Mouse (Mus musculus): ENCODE results near the gene Pex6. TPM values are rescaled to one million over a fixed set of nuclear protein-coding genes. Genes with fewer than 3 reads are reported as not detected.

Pex6 gene
- 33.9 TPM for polyA plus RNA-seq (2014; fragmentation: Illumina TruSeq; extraction: RNeasy Lipid Tissue Mini Kit (QIAGEN cat#74804); ENCODE audit: low read depth, low replicate concordance)

DNA sequence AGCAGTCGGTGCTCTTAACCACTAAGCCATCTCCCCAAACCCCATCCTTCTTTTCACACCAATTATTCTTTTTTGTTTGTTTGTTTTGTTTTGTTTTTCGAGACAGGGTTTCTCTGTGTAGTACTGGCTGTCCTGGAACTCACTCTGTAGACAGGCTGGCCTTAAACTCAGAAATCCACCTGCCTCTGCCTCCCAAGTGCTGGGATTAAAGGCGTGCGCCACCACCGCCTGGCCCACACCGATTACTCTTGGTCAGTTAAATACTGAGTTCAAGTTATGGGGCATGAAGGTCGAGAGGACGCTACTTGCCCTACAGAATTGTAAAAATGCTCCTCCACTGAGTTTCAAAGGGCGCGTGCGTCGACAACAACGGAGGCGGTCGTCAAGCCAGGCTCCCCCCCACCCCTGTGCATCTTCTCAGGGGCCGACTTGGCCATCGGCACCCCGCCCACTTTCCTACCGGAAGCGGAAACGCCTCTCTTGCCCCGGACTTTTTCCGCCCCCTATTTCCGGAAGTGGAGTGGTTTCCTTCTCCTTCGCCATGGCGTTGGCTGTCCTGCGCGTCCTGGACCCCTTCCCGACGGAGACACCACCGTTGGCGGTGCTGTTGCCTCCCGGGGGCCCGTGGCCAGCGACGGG lies at the start of gene Pex6:
Gene Pex6, plus strand, starts transcription at position 505 of the 639 bp plus-strand sequence.

GRCm38 (mm10) chr17:46673850-46674529 lies 37.3 kb upstream of the Pex6 start, which contains the start of gene Rrp36:
Gene Rrp36, minus strand, starts transcription at chr17:46674352.

DNA sequence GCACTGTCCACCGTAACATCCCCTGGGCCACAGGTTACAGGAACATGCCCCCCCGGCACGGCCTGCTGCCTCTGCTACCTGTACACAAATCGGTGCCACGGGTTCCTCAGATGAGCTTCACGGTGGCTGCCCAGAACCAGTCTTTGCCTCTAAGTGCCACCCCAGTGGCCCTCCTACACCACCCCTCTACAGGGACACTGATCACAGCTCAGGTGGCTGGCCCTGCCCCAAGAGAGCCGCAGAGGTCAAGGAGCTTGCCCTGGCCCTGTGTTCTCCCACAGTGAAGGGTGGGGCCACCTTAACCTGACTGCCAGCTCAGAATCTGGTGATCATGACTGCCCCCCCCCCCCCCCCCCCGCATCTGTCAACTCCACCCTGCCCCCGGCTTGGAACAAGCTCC lies 32.8 kb upstream of the Pex6 start, which contains the start of gene Mea1:
Gene Mea1, plus strand, starts transcription at position 378 of the 400 bp plus-strand sequence.

GRCm38 (mm10) chr17:46680760-46681373 lies 30.4 kb upstream of the Pex6 start, which contains the start of gene Klhdc3:
Gene Klhdc3, minus strand, starts transcription at chr17:46680914.

GRCm38 (mm10) chr17:46704887-46705835 lies 6.1 kb upstream of the Pex6 start, which contains the start of gene Ppp2r5d:
Gene Ppp2r5d, minus strand, starts transcription at chr17:46705111.

GRCm38 (mm10) chr17:46728904-46729318 lies 17.6 kb downstream of the Pex6 start, which contains the start of gene Gnmt:
Gene Gnmt, minus strand, starts transcription at chr17:46729168.

DNA sequence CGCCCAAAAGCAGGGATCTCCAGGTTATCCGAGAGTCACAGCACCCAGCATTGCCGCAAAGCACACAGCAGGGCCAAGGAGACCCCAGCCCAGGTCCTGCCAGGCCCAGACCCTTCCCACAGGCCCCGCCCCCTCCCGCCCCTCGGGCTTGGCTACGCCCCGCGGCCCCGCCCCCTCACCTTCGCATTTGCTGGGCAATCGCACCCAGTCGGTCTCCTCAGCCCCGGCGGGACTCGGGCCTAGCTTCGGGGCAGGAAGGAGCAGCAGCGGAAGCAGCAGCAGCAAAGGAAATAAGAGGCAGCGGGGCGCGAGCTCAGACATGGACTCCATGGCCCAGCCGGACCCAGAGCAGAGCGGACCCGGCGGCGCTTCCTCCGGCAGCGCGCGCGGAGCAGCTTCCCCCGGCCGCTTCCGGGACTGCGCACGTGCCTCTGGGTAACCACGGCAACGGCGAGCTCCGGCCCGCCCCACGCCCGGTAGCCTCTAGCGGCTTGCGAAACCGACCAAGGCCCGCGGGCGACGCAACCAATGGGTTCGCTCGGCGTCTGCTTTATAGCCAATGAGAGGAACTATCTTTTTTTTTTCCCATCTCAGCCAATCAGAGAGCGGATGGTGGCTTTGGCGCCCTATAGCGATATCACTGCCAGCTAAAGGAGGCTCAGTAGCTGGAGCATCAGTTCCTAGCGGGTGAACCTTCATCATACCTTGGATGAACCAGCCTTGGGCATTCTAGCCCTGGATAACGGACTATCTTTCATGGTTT lies 40.7 kb downstream of the Pex6 start, which contains the start of gene Cnpy3:
Gene Cnpy3, minus strand, starts transcription at position 421 of the 763 bp plus-strand sequence.

DNA sequence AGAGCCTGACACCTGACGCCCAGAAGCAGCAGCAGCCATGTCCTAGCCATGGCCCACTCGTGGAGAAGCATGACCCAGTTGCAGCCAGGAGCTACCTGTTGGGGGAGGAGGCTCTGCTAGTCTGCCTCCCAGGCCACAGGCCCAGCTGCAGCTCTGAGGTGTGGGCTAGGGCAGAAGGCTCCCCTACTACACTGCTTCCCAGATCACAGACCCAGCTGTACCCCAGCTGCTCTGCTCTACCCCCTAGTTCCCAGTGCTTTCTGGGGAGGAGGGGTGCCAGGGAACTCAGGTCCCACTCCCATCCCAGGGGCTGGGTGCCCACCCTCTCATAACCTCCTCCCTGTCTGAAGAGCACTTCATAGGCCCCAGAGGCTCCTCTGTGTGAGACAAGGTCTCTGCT lies 52.3 kb downstream of the Pex6 start, which contains the start of gene Ptcra:
Gene Ptcra, minus strand, starts transcription at position 169 of the 400 bp plus-strand sequence.

GRCm38 (mm10) chr17:46772404-46773277 lies 61.4 kb downstream of the Pex6 start, which contains the start of gene 2310039H08Rik:
Gene 2310039H08Rik, plus strand, starts transcription at chr17:46772635.

Other genes starting within 250 kb of the Pex6 start
- 0.10 TPM for gene Ttbk1, start 223.8 kb upstream of the Pex6 start, polyA plus RNA-seq (2014; fragmentation: Illumina TruSeq; extraction: RNeasy Lipid Tissue Mini Kit (QIAGEN cat#74804); ENCODE audit: low read depth, low replicate concordance)
- 1.6 TPM for gene Dnph1, start 214.8 kb upstream of the Pex6 start, polyA plus RNA-seq (2014; fragmentation: Illumina TruSeq; extraction: RNeasy Lipid Tissue Mini Kit (QIAGEN cat#74804); ENCODE audit: low read depth, low replicate concordance)
- 16.2 TPM for gene Cul9, start 165.1 kb upstream of the Pex6 start, polyA plus RNA-seq (2014; fragmentation: Illumina TruSeq; extraction: RNeasy Lipid Tissue Mini Kit (QIAGEN cat#74804); ENCODE audit: low read depth, low replicate concordance)
- gene Srf, start 155.3 kb upstream of the Pex6 start, polyA plus RNA-seq (2014; fragmentation: Illumina TruSeq; extraction: RNeasy Lipid Tissue Mini Kit (QIAGEN cat#74804); ENCODE audit: low read depth, low replicate concordance), result 101 TPM
- 2.3 TPM for gene Ptk7, start 82.0 kb upstream of the Pex6 start, polyA plus RNA-seq (2014; fragmentation: Illumina TruSeq; extraction: RNeasy Lipid Tissue Mini Kit (QIAGEN cat#74804); ENCODE audit: low read depth, low replicate concordance)
- gene Klc4, start 65.4 kb upstream of the Pex6 start, polyA plus RNA-seq (2014; fragmentation: Illumina TruSeq; extraction: RNeasy Lipid Tissue Mini Kit (QIAGEN cat#74804); ENCODE audit: low read depth, low replicate concordance), result 23.4 TPM
- gene Mrpl2, start 65.2 kb upstream of the Pex6 start, polyA plus RNA-seq (2014; fragmentation: Illumina TruSeq; extraction: RNeasy Lipid Tissue Mini Kit (QIAGEN cat#74804); ENCODE audit: low read depth, low replicate concordance), result 123 TPM
- gene Cul7, start 61.1 kb upstream of the Pex6 start, polyA plus RNA-seq (2014; fragmentation: Illumina TruSeq; extraction: RNeasy Lipid Tissue Mini Kit (QIAGEN cat#74804); ENCODE audit: low read depth, low replicate concordance), result 18.5 TPM
- 19.7 TPM for gene Rrp36, start 37.1 kb upstream of the Pex6 start, polyA plus RNA-seq (2014; fragmentation: Illumina TruSeq; extraction: RNeasy Lipid Tissue Mini Kit (QIAGEN cat#74804); ENCODE audit: low read depth, low replicate concordance)
- 53.7 TPM for gene Mea1, start 32.7 kb upstream of the Pex6 start, polyA plus RNA-seq (2014; fragmentation: Illumina TruSeq; extraction: RNeasy Lipid Tissue Mini Kit (QIAGEN cat#74804); ENCODE audit: low read depth, low replicate concordance)
- gene Klhdc3, start 30.5 kb upstream of the Pex6 start, polyA plus RNA-seq (2014; fragmentation: Illumina TruSeq; extraction: RNeasy Lipid Tissue Mini Kit (QIAGEN cat#74804); ENCODE audit: low read depth, low replicate concordance), result 59.2 TPM
- gene Ppp2r5d, start 6.4 kb upstream of the Pex6 start, polyA plus RNA-seq (2014; fragmentation: Illumina TruSeq; extraction: RNeasy Lipid Tissue Mini Kit (QIAGEN cat#74804); ENCODE audit: low read depth, low replicate concordance), result 34.8 TPM
- gene Gnmt, start 17.7 kb downstream of the Pex6 start, polyA plus RNA-seq (2014; fragmentation: Illumina TruSeq; extraction: RNeasy Lipid Tissue Mini Kit (QIAGEN cat#74804); ENCODE audit: low read depth, low replicate concordance), result 6.3 TPM
- 23.0 TPM for gene Cnpy3, start 40.8 kb downstream of the Pex6 start, polyA plus RNA-seq (2014; fragmentation: Illumina TruSeq; extraction: RNeasy Lipid Tissue Mini Kit (QIAGEN cat#74804); ENCODE audit: low read depth, low replicate concordance)
- gene Ptcra, start 52.2 kb downstream of the Pex6 start, polyA plus RNA-seq (2014; fragmentation: Illumina TruSeq; extraction: RNeasy Lipid Tissue Mini Kit (QIAGEN cat#74804); ENCODE audit: low read depth, low replicate concordance), result not detected
- 32.7 TPM for gene 2310039H08Rik, start 61.2 kb downstream of the Pex6 start, polyA plus RNA-seq (2014; fragmentation: Illumina TruSeq; extraction: RNeasy Lipid Tissue Mini Kit (QIAGEN cat#74804); ENCODE audit: low read depth, low replicate concordance)
- gene Rpl7l1, start 71.2 kb downstream of the Pex6 start, polyA plus RNA-seq (2014; fragmentation: Illumina TruSeq; extraction: RNeasy Lipid Tissue Mini Kit (QIAGEN cat#74804); ENCODE audit: low read depth, low replicate concordance), result 54.9 TPM
- gene Bicral, start 147.0 kb downstream of the Pex6 start, polyA plus RNA-seq (2014; fragmentation: Illumina TruSeq; extraction: RNeasy Lipid Tissue Mini Kit (QIAGEN cat#74804); ENCODE audit: low read depth, low replicate concordance), result 10.0 TPM
- gene Tbcc, start 179.2 kb downstream of the Pex6 start, polyA plus RNA-seq (2014; fragmentation: Illumina TruSeq; extraction: RNeasy Lipid Tissue Mini Kit (QIAGEN cat#74804); ENCODE audit: low read depth, low replicate concordance), result 17.7 TPM
- gene Prph2, start 199.0 kb downstream of the Pex6 start, polyA plus RNA-seq (2014; fragmentation: Illumina TruSeq; extraction: RNeasy Lipid Tissue Mini Kit (QIAGEN cat#74804); ENCODE audit: low read depth, low replicate concordance), result not detected